Mouse (Mus musculus): ENCODE results near the gene Oxgr1. TPM values are rescaled to one million over a fixed set of nuclear protein-coding genes. Genes with fewer than 3 reads are reported as not detected.

Oxgr1 gene
- polyA plus RNA-seq, 1 experiment = not detected

GRCm38 (mm10) chr14:119989651-119990050 is 52.6 kb downstream of the Oxgr1 start:
- no peak for TF ChIP-seq GATA1 (IDR thresholded peaks at IDR 0.05; ENCODE audit: low read length)

- no peak for TF ChIP-seq GATA1 (IDR thresholded peaks at IDR 0.05; ENCODE audit: low read length)
Observed at GRCm38 (mm10) chr14:119988937-119989645, 53.1 kb downstream of the Oxgr1 start.

DNA sequence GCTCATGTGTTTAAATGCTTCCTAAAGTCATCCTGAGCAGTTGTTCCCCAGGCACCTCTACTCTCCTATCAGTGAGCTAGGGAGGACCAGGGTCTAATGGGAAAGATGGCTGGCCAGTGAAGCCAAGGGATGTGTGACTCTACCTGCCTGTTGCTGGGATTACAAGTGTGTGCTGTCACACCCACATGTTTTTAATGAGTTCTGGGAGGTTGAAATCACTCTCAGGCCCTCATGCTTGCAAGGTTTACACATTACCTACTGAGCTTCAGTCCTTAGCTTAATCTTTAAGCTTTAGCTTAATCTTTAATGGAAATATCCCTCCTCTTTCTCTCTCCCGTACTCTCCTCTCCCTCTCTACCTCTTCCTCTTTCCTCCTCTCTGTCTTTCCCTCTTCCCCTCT is 55.0 kb downstream of the Oxgr1 start:
- no peak for TF ChIP-seq GATA1 (IDR thresholded peaks at IDR 0.05; ENCODE audit: low read length)

- no peak for TF ChIP-seq GATA1 (IDR thresholded peaks at IDR 0.05; ENCODE audit: low read length)
Observed at GRCm38 (mm10) chr14:119986778-119987177, 55.5 kb downstream of the Oxgr1 start.

DNA sequence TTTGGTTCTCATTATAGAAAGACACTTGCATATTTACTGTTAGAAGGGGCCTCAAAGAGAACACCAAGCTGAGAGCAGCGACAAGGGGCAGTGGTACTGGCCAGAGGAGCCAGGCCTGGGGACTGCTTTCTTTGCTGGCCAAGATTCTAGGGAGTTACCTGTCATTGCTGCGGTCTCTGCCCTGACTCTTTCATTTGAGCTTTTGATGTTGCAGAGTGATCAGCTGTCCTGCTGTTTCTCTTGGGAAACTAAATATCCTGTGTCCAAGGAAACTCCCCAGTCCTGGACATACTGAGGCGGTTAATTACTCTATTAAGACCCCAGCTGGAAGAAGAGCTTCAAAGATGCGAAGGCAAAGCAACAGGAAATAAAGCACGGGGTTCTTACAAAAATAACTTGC is 60.9 kb downstream of the Oxgr1 start:
- TF ChIP-seq GATA1 (IDR thresholded peaks at IDR 0.05; ENCODE audit: low read length) = no peak

DNA sequence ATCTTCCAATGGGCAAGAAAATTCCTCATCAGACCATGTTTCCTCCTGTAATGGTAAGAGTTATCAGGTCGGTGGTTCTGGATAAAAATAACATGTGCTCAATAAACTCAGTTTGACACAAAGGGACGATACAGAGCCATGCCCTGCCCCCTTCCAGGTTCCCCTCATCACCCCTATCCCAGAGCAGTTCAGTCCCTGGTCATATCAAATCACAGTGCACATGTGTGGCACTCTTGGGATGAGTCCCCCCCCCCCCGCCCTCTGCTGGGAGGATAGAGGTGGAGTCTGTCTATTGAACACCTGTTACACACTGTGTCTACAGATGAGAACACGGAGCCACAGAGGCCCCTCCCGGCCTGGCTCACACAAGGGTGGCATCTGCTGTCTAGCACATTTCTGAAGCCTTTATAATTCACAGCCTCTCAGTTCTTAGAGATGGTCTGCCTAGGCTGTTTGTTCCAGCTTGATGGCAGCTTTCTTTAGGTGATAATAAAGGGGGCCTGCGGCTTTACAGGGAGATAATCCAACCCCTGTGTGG is 61.5 kb downstream of the Oxgr1 start:
- TF ChIP-seq GATA1 (IDR thresholded peaks at IDR 0.05; ENCODE audit: low read length) = no peak

Other genes starting within 250 kb of the Oxgr1 start
- 27.8 and 35.2 TPM in 2 replicates for gene Mbnl2, start 233.2 kb upstream of the Oxgr1 start, polyA plus RNA-seq (2012)

All from G1E-ER4 (cell line).